Mouse (Mus musculus) liver, embryonic 15.5 days (tissue): ENCODE data around the gene Gstm6. TPM values are rescaled to one million over a fixed set of nuclear protein-coding genes. Genes with fewer than 3 reads are reported as not detected.

Experiments used
- ATAC-seq: fragments of 200-750 bp; cut with Nextera tagmentation; 2 replicates; pipeline ENCODE4 v1.8.0; 2017; ENCODE audit warnings: moderate number of reproducible peaks, mild to moderate bottlenecking, moderate library complexity; ENCODE audit not compliant: insufficient read depth
- H3K27ac ChIP-seq: fragments of 300-500 bp; sonication (generic); replicated peaks from 2 replicates; pipeline ENCODE4 v1.5.1; 2015; ENCODE audit warnings: mild to moderate bottlenecking, inconsistent platforms
- H3K27me3 ChIP-seq: fragments of 300-500 bp; sonication (generic); 2 replicates; pipeline ENCODE4 v1.6.1; 2015; ENCODE audit warnings: mild to moderate bottlenecking, inconsistent platforms
- H3K36me3 ChIP-seq: fragments of 300-500 bp; sonication (generic); replicated peaks from 2 replicates; pipeline ENCODE4 v1.6.1; 2015; ENCODE audit warnings: moderate library complexity, mild to moderate bottlenecking, inconsistent platforms
- H3K4me1 ChIP-seq: fragments of 300-500 bp; sonication (generic); replicated peaks from 2 replicates; pipeline ENCODE4 v1.6.1; 2015; ENCODE audit warnings: inconsistent platforms
- H3K4me2 ChIP-seq: fragments of 300-500 bp; sonication (generic); 2 replicates; pipeline ENCODE4 v1.6.1; 2015; ENCODE audit warnings: moderate library complexity, mild to moderate bottlenecking, inconsistent platforms
- H3K4me3 ChIP-seq: fragments of 300-500 bp; sonication (generic); replicated peaks from 2 replicates; pipeline ENCODE4 v1.5.1; 2015; ENCODE audit warnings: mild to moderate bottlenecking, inconsistent platforms
- H3K9ac ChIP-seq: fragments of 300-500 bp; sonication (generic); 2 replicates; pipeline ENCODE4 v1.6.1; 2015; ENCODE audit warnings: moderate library complexity, mild to moderate bottlenecking, inconsistent platforms
- H3K9me3 ChIP-seq: fragments of 300-500 bp; sonication (generic); replicated peaks from 2 replicates; pipeline ENCODE4 v1.6.1; 2016; ENCODE audit warnings: inconsistent platforms
- WGBS: fragments of 180-500 bp; shearing (Covaris S2); methylation state at CpG from one replicate; pipeline ENCODE4 v1.1.7; 2015; ENCODE audit warnings: mixed read lengths; ENCODE audit not compliant: insufficient replicate concordance; 5-methylcytosine and 5-hydroxymethylcytosine counted together
- polyA plus RNA-seq: library from polyadenylated mRNA; unstranded; fragments of >200 nt; fragmentation: Nextera tagmentation; extraction: Ambion mirVana; gene quantifications from 2 replicates; pipeline ENCODE4 v1.2.1, GENCODE M21; 2015

Gstm6 gene
- polyA plus RNA-seq, 1 experiment from 2014 or later = 17.2 TPM

- ATAC-seq = no peak
- no peaks in the 10 kb centered on the region for H3K9me3 ChIP-seq
Measured at GRCm38 (mm10) chr3:107927841-107928240, 15.7 kb downstream of the Gstm6 start.

GRCm38 (mm10) chr3:107925335-107925734 lies 18.2 kb downstream of the Gstm6 start:
- H3K4me3 ChIP-seq = no peak overlapping the region
- no peaks in the 10 kb centered on the region for H3K4me1 ChIP-seq
- no peak overlapping the region for H3K9ac ChIP-seq
- H3K27ac ChIP-seq = no peak overlapping the region
- WGBS = 72% methylated on average over 3 of the region's 3 CpGs
- no peaks in the 10 kb centered on the region for H3K36me3 ChIP-seq
- no peaks in the 10 kb centered on the region for H3K27me3 ChIP-seq
- H3K4me2 ChIP-seq = no peak overlapping the region
- H3K9me3 ChIP-seq = no peaks in the 10 kb centered on the region
- ATAC-seq = no peak

More at GRCm38 (mm10) chr3:107927841-107928240, 15.7 kb downstream of the Gstm6 start:
- Histone ChIP-seq H3K36me3 (no peaks in the 10 kb centered on the region), H3K4me1 (peaks cover 9% of the 10 kb centered on the region; the same call in 1 of the 2 replicates), H3K4me2 (no peak overlapping the region), H3K27me3 (no peaks in the 10 kb centered on the region), H3K27ac (no peak overlapping the region), H3K4me3 (no peak overlapping the region), H3K9ac (no peak overlapping the region)
- 70% methylated on average over 3 of the region's 3 CpGs for WGBS

GRCm38 (mm10) chr3:107920348-107920747 lies 23.2 kb downstream of the Gstm6 start:
- H3K4me2 ChIP-seq = no peak overlapping the region
- no peaks in the 10 kb centered on the region for H3K27me3 ChIP-seq
- H3K9ac ChIP-seq = no peak overlapping the region
- ATAC-seq = no peak
- H3K27ac ChIP-seq = no peak overlapping the region
- no peaks in the 10 kb centered on the region; the same call in 1 of the 2 replicates for H3K4me1 ChIP-seq
- 76% methylated on average over 5 of the region's 5 CpGs for WGBS
- no peaks in the 10 kb centered on the region for H3K36me3 ChIP-seq
- H3K9me3 ChIP-seq = no peaks in the 10 kb centered on the region
- no peak overlapping the region for H3K4me3 ChIP-seq

GRCm38 (mm10) chr3:107917783-107918408 lies 25.7 kb downstream of the Gstm6 start:
- Histone ChIP-seq H3K9me3 (no peaks in the 10 kb centered on the region), H3K27ac (no peak overlapping the region), H3K4me2 (no peak overlapping the region), H3K4me3 (no peak overlapping the region), H3K4me1 (no peaks in the 10 kb centered on the region; the same call in 1 of the 2 replicates), H3K36me3 (no peaks in the 10 kb centered on the region), H3K9ac (no peak overlapping the region), H3K27me3 (no peaks in the 10 kb centered on the region)
- ATAC-seq = no peak
- WGBS = 43% methylated on average over 7 of the region's 7 CpGs

GRCm38 (mm10) chr3:107917097-107917496 lies 26.5 kb downstream of the Gstm6 start:
- Histone ChIP-seq H3K4me1 (no peaks in the 10 kb centered on the region; the same call in 1 of the 2 replicates), H3K9me3 (no peaks in the 10 kb centered on the region), H3K27me3 (no peaks in the 10 kb centered on the region), H3K36me3 (no peaks in the 10 kb centered on the region), H3K27ac (no peak overlapping the region), H3K4me2 (no peak overlapping the region), H3K9ac (no peak overlapping the region), H3K4me3 (no peak overlapping the region)
- WGBS = 65% methylated on average over 3 of the region's 3 CpGs
- no peak for ATAC-seq

- H3K4me3 ChIP-seq = no peak overlapping the region
- H3K4me2 ChIP-seq = no peak overlapping the region
- H3K36me3 ChIP-seq = no peaks in the 10 kb centered on the region
- no peaks in the 10 kb centered on the region; the same call in 1 of the 2 replicates for H3K4me1 ChIP-seq
- H3K27me3 ChIP-seq = no peaks in the 10 kb centered on the region
- H3K9ac ChIP-seq = no peak overlapping the region
- WGBS = 74% methylated on average over 15 of the region's 15 CpGs
- H3K27ac ChIP-seq = no peak overlapping the region
- no peak for ATAC-seq
- H3K9me3 ChIP-seq = no peaks in the 10 kb centered on the region
Measured at GRCm38 (mm10) chr3:107916674-107917073, 26.9 kb downstream of the Gstm6 start.

GRCm38 (mm10) chr3:107905942-107906341 lies 37.6 kb downstream of the Gstm6 start:
- 20% methylated on average over 6 of the region's 6 CpGs for WGBS
- H3K36me3 ChIP-seq = no peaks in the 10 kb centered on the region
- H3K9me3 ChIP-seq = no peaks in the 10 kb centered on the region
- peak overlapping the region; percentile 27 for H3K4me2 ChIP-seq
- no peak overlapping the region for H3K4me3 ChIP-seq
- H3K27ac ChIP-seq = no peak overlapping the region
- H3K9ac ChIP-seq = no peak overlapping the region
- peaks cover 21% of the 10 kb centered on the region for H3K4me1 ChIP-seq
- peak; percentile 49 for ATAC-seq
- no peaks in the 10 kb centered on the region for H3K27me3 ChIP-seq

- 65% methylated on average over 11 of the region's 11 CpGs for WGBS
- ATAC-seq = no peak
- no peak overlapping the region for H3K9ac ChIP-seq
- peaks cover 21% of the 10 kb centered on the region; the same call in 1 of the 2 replicates for H3K36me3 ChIP-seq
- H3K27me3 ChIP-seq = no peaks in the 10 kb centered on the region
- H3K9me3 ChIP-seq = no peaks in the 10 kb centered on the region
- H3K4me2 ChIP-seq = no peak overlapping the region
- H3K27ac ChIP-seq = no peak overlapping the region
- peaks cover 32% of the 10 kb centered on the region for H3K4me1 ChIP-seq
- H3K4me3 ChIP-seq = no peak overlapping the region
Measured at GRCm38 (mm10) chr3:107900955-107901673, 42.4 kb downstream of the Gstm6 start.

GRCm38 (mm10) chr3:107898691-107899090 lies 44.9 kb downstream of the Gstm6 start:
- no peak overlapping the region for H3K4me2 ChIP-seq
- no peak overlapping the region for H3K27ac ChIP-seq
- no peak overlapping the region for H3K9ac ChIP-seq
- 82% methylated on average over 13 of the region's 13 CpGs for WGBS
- H3K27me3 ChIP-seq = no peaks in the 10 kb centered on the region
- peaks cover 32% of the 10 kb centered on the region for H3K4me1 ChIP-seq
- H3K4me3 ChIP-seq = no peak overlapping the region
- H3K9me3 ChIP-seq = no peaks in the 10 kb centered on the region
- no peak for ATAC-seq
- H3K36me3 ChIP-seq = peaks cover 21% of the 10 kb centered on the region; the same call in 1 of the 2 replicates

GRCm38 (mm10) chr3:107895720-107896569 lies 47.6 kb downstream of the Gstm6 start, which contains the start of gene Gstm5:
Gene Gstm5 (plus strand): TSS chr3:107895821.
- H3K4me2 ChIP-seq = peak within 1 kb of the TSS; percentile 97
- H3K4me1 ChIP-seq = peaks cover 32% of the 10 kb centered on the region
- H3K9me3 ChIP-seq = no peaks in the 10 kb centered on the region
- peak; percentile 93 for ATAC-seq
- 2% methylated on average over 40 of the region's 40 CpGs for WGBS
- peak within 1 kb of the TSS; percentile 77 for H3K4me3 ChIP-seq
- H3K27ac ChIP-seq = peak within 1 kb of the TSS; percentile 87
- peaks cover 21% of the 10 kb centered on the region; the same call in 1 of the 2 replicates for H3K36me3 ChIP-seq
- H3K9ac ChIP-seq = peak within 1 kb of the TSS; percentile 78
- H3K27me3 ChIP-seq = no peaks in the 10 kb centered on the region
